Mouse (Mus musculus) bone marrow, adult 2 months (tissue): ENCODE data around the gene 2210408I21Rik.

Experiments used
- CTCF ChIP-seq: fragments of 200-500 bp; IDR thresholded peaks from 2 replicates; pipeline ENCODE4 v1.5.1; 2011; ENCODE audit warnings: low read length, control low read depth; ENCODE audit not compliant: control insufficient read depth, insufficient read depth
- POLR2A ChIP-seq: fragments of 200-500 bp; IDR thresholded peaks from 2 replicates; pipeline ENCODE4 v1.6.1; 2011; ENCODE audit warnings: low read depth, mild to moderate bottlenecking, control low read depth, low read length, borderline replicate concordance; ENCODE audit not compliant: control insufficient read depth

GRCm38 (mm10) chr13:77128240-77128639 is 7.1 kb upstream of the 2210408I21Rik start:
- TF ChIP-seq POLR2A, result no peak
- TF ChIP-seq CTCF, result no peak
